Mouse (Mus musculus) hindbrain, embryonic 14.5 days (tissue): ENCODE measurements around the gene Irf1. TPM values are rescaled to one million over a fixed set of nuclear protein-coding genes. Genes with fewer than 3 reads are reported as not detected.

Experiments used
- ATAC-seq: fragments of 200-750 bp; cut with Nextera tagmentation; 2 replicates; pipeline ENCODE4 v1.8.0; 2017; ENCODE audit warnings: moderate number of reproducible peaks, mild to moderate bottlenecking, moderate TSS enrichment, moderate library complexity; ENCODE audit not compliant: low FRiP score
- DNase-seq: peaks from one replicate; pipeline ENCODE4 v3.0.0-alpha.2; 2015; ENCODE audit warnings: low spot score
- H3K27ac ChIP-seq: fragments of 300-500 bp; sonication (generic); 2 replicates; pipeline ENCODE4 v1.5.1; 2014; ENCODE audit warnings: mild to moderate bottlenecking, moderate library complexity
- H3K27me3 ChIP-seq: fragments of 300-500 bp; sonication (generic); 2 replicates; pipeline ENCODE4 v1.6.1; 2014; ENCODE audit warnings: mild to moderate bottlenecking, low read length, mixed read lengths; ENCODE audit not compliant: control insufficient read depth, insufficient read depth
- H3K36me3 ChIP-seq: fragments of 300-500 bp; sonication (generic); replicated peaks from 2 replicates; pipeline ENCODE4 v1.6.1; 2014; ENCODE audit not compliant: control insufficient read depth, insufficient read depth
- H3K4me1 ChIP-seq: fragments of 300-500 bp; sonication (generic); replicated peaks from 2 replicates; pipeline ENCODE4 v1.6.1; 2014; ENCODE audit warnings: antibody characterized with exemption, low read length, mixed read lengths; ENCODE audit not compliant: control insufficient read depth, insufficient read depth
- H3K4me2 ChIP-seq: fragments of 300-500 bp; sonication (generic); replicated peaks from 2 replicates; pipeline ENCODE4 v1.6.1; 2014; ENCODE audit warnings: mild to moderate bottlenecking, moderate library complexity
- H3K4me3 ChIP-seq: fragments of 300-500 bp; sonication (generic); replicated peaks from 2 replicates; pipeline ENCODE4 v1.5.1; 2014; ENCODE audit warnings: mild to moderate bottlenecking, low read length
- H3K9ac ChIP-seq: fragments of 300-500 bp; sonication (generic); 2 replicates; pipeline ENCODE4 v1.6.1; 2014
- H3K9me3 ChIP-seq: fragments of 300-500 bp; sonication (generic); 2 replicates; pipeline ENCODE4 v1.6.1; 2016; ENCODE audit warnings: low read length; ENCODE audit not compliant: control insufficient read depth
- WGBS: fragments of 180-500 bp; shearing (Covaris S2); extraction: QIAGEN DNeasy Blood & Tissue Kit; methylation state at CpG from one replicate; pipeline ENCODE4 v1.1.7; 2014; 5-methylcytosine and 5-hydroxymethylcytosine counted together
- polyA plus RNA-seq: library from polyadenylated mRNA; unstranded; fragments of >200 nt; fragmentation: Nextera tagmentation; extraction: Ambion mirVana; gene quantifications from 2 replicates; pipeline ENCODE4 v1.2.1, GENCODE M21; 2014

The Irf1 gene
- polyA plus RNA-seq, 1 experiment from 2014 or later, result 2.7 TPM

DNA sequence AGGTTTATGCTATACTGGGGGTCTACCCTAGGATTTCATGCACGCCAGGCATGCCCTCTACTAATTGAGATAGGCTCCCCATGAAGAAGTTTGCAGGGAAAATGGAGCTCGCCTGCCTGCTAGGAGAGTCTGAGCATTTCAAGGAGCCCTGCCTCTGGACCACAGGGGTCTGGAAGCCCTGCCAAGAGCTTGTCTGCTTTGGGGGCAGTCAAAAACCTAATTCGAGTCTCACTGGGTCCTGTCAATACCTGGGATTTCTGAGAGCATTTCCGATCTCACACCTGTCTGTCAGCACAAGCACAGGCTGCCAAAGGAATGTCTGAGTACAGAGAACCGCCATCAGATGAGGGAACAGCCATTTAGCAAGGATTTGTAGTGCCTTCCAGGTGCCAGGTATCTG is 5.2 kb upstream of the Irf1 start:
- WGBS, result 41% methylated on average over 5 of the region's 5 CpGs
- Histone ChIP-seq H3K4me2 (no peak overlapping the region), H3K9ac (no peak overlapping the region), H3K36me3 (no peaks in the 10 kb centered on the region), H3K4me1 (peaks cover 19% of the 10 kb centered on the region; the same call in 1 of the 2 replicates), H3K4me3 (no peak overlapping the region), H3K27me3 (peaks cover 43% of the 10 kb centered on the region), H3K27ac (no peak overlapping the region), H3K9me3 (no peaks in the 10 kb centered on the region)
- DNase-seq (no peak), ATAC-seq (no peak)

DNA sequence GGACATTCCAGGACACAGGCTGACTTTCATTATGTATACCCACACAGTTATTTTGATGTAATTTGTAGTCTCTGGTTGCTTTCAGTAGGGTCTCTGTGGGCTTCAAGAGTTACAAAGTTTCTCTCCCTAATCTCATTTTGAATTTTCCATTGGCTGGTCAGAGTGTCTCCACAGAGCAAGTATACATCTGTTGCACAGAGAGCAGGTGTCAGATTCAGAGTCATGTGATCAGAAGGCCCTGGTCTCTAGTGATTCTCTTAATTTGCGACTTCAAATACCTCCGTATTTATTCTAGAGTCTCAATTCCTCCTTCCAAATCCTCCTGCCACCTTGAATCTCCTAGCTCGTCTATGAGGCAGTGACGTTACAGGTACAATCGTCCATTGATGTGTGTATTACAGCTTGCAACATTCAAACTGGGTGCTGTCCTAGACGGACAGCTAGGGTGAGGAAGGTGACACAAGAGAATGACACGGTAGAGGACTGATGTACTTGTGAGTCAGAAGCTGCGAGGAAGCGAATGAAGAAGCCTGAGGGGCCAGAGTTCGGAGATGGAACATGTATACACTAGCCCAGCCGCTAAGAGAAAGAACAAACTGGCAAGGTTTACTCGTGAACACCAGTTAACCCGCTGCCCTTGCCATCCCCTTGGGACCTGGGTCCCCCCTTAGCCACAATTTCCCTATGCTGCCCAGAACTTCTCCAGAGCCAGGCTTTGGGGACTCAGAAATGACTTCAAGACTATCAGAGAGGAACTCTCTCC is 1.2 kb upstream of the Irf1 start:
- Histone ChIP-seq H3K27ac (no peak overlapping the region), H3K4me2 (no peak overlapping the region), H3K4me1 (peaks cover 7% of the 10 kb centered on the region; the same call in 1 of the 2 replicates), H3K9me3 (no peaks in the 10 kb centered on the region), H3K36me3 (no peaks in the 10 kb centered on the region), H3K27me3 (peaks cover 27% of the 10 kb centered on the region), H3K4me3 (no peak overlapping the region), H3K9ac (no peak overlapping the region)
- WGBS, result 78% methylated on average over 13 of the region's 13 CpGs
- DNase-seq (no peak), ATAC-seq (no peak)

DNA sequence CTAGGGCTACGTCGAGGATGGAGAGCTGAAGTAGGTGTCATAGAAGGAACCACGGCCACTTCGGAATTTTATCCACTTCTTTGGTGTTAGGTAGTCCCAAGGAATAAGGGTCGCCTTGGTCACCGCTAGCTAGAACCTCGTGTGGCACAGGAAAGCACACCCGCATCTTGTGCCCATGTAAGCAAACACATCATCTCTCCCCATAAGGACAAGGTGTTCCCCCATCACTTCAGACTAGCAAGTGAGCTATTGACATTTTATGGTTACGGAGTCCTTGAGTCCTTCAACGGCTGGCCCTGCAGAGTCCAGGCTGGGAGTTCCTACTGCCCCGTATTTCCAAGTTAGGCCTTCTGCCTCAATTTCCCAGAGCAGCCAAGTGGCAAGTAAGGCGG is 633 bp upstream of the Irf1 start:
- WGBS, result 55% methylated on average over 12 of the region's 12 CpGs
- Histone ChIP-seq H3K9me3 (no peaks in the 10 kb centered on the region), H3K27ac (no peak overlapping the region), H3K9ac (no peak overlapping the region), H3K4me3 (peak overlapping the region; percentile 77), H3K27me3 (peaks cover 26% of the 10 kb centered on the region), H3K36me3 (no peaks in the 10 kb centered on the region), H3K4me1 (peaks cover 6% of the 10 kb centered on the region; the same call in 1 of the 2 replicates), H3K4me2 (peak overlapping the region; percentile 99)
- no peak for DNase-seq
- ATAC-seq, result no peak

- H3K36me3 ChIP-seq, result no peaks in the 10 kb centered on the region
- H3K4me1 ChIP-seq, result peaks cover 6% of the 10 kb centered on the region; the same call in 1 of the 2 replicates
- peak overlapping the region; percentile 65 for H3K9ac ChIP-seq
- no peaks in the 10 kb centered on the region for H3K9me3 ChIP-seq
- H3K27ac ChIP-seq, result peak overlapping the region; percentile 9; the same call in 1 of the 2 replicates
- H3K4me2 ChIP-seq, result peak overlapping the region; percentile 99
- peak; percentile 37 for DNase-seq
- H3K27me3 ChIP-seq, result peaks cover 26% of the 10 kb centered on the region
- peak overlapping the region; percentile 77 for H3K4me3 ChIP-seq
- peak; percentile 72 for ATAC-seq
- WGBS, result under 1% methylated on average over 73 of the region's 75 CpGs
These were observed 444 bp downstream of the Irf1 start for GRCm38 (mm10) chr11:53770125-53770791.

DNA sequence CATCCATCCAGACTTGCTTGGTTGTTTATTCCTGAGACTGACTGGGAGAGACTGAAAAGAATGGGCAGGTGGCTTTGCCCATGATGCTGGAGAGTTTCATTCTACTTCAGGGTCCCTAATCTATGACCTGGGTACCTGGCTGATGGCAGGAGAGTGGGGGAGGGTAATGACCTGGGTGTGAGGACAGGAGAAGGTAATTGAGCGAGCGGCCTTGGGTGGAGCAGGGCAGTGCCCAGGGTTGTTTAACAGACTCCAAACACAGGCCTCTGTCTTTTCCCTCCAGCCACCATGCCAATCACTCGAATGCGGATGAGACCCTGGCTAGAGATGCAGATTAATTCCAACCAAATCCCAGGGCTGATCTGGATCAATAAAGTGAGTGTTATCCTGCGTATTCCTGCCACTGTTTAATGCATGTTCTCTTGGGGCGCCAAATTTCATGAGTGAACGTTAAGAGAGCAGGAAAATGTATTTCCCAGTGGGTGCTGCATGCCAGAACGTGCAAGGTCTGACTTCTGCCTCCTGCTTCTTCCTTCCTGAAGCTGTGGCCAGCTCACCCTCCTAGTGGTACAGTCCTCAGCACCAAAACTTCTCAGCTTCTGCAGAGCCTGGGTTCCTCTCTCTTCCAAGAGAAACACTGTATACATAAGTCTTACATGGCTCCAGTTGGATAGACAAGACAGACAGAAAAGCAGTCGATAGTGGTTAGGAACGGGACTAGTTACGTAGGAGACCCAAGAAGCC is 1.4 kb downstream of the Irf1 start:
- Histone ChIP-seq H3K4me2 (peak overlapping the region; percentile 99; the same call in 1 of the 2 replicates), H3K27ac (no peak overlapping the region), H3K9me3 (no peaks in the 10 kb centered on the region), H3K9ac (no peak overlapping the region), H3K27me3 (peaks cover 26% of the 10 kb centered on the region), H3K36me3 (no peaks in the 10 kb centered on the region), H3K4me3 (0 out of 2 replicates have a peak overlapping the region, but pooled peaks have one; percentile 77), H3K4me1 (peaks cover 6% of the 10 kb centered on the region; the same call in 1 of the 2 replicates)
- 84% methylated on average over 11 of the region's 11 CpGs for WGBS
- no peak for DNase-seq
- no peak for ATAC-seq

GRCm38 (mm10) chr11:53772536-53772935 is 2.7 kb downstream of the Irf1 start:
- ATAC-seq (no peak), DNase-seq (no peak)
- WGBS, result 82% methylated on average over 9 of the region's 9 CpGs
- H3K4me1 ChIP-seq, result peaks cover 6% of the 10 kb centered on the region; the same call in 1 of the 2 replicates
- H3K27me3 ChIP-seq, result peaks cover 26% of the 10 kb centered on the region
- H3K9ac ChIP-seq, result no peak overlapping the region
- H3K27ac ChIP-seq, result no peak overlapping the region
- no peak overlapping the region for H3K4me3 ChIP-seq
- H3K4me2 ChIP-seq, result no peak overlapping the region
- H3K36me3 ChIP-seq, result no peaks in the 10 kb centered on the region
- no peaks in the 10 kb centered on the region for H3K9me3 ChIP-seq

GRCm38 (mm10) chr11:53773087-53773486 is 3.3 kb downstream of the Irf1 start, which contains the start of gene Gm17334:
Gm17334 (minus strand) TSS chr11:53773187.
- Histone ChIP-seq H3K36me3 (no peaks in the 10 kb centered on the region), H3K9ac (no peak within 1 kb of the TSS), H3K27me3 (peaks cover 26% of the 10 kb centered on the region), H3K4me1 (peaks cover 6% of the 10 kb centered on the region; the same call in 1 of the 2 replicates), H3K4me2 (no peak within 1 kb of the TSS), H3K4me3 (no peak within 1 kb of the TSS), H3K27ac (no peak within 1 kb of the TSS), H3K9me3 (no peaks in the 10 kb centered on the region)
- WGBS, result 92% methylated on average over 5 of the region's 5 CpGs
- ATAC-seq (no peak), DNase-seq (no peak)

GRCm38 (mm10) chr11:53773641-53774360 is 4.0 kb downstream of the Irf1 start:
- H3K9me3 ChIP-seq, result no peaks in the 10 kb centered on the region
- DNase-seq (no peak), ATAC-seq (no peak)
- H3K4me2 ChIP-seq, result no peak overlapping the region
- no peak overlapping the region for H3K9ac ChIP-seq
- 93% methylated on average over 16 of the region's 16 CpGs for WGBS
- peaks cover 6% of the 10 kb centered on the region; the same call in 1 of the 2 replicates for H3K4me1 ChIP-seq
- no peaks in the 10 kb centered on the region for H3K36me3 ChIP-seq
- H3K4me3 ChIP-seq, result no peak overlapping the region
- peaks cover 20% of the 10 kb centered on the region for H3K27me3 ChIP-seq
- H3K27ac ChIP-seq, result no peak overlapping the region
